Mouse (Mus musculus) spleen, postnatal 10 days (tissue): ENCODE results near the gene Cmtm4.

Experiments
- DNase-seq, 2 experiments: peaks; one replicate each; pipeline ENCODE4 v3.0.0; 2021 to 2022; ENCODE audit warnings: low spot score in 2 of 2

Cmtm4 gene

GRCm38 (mm10) chr8:104395703-104396357 lies at the start of gene Cmtm4:
TSS of gene Cmtm4 (minus strand) at chr8:104395807.
- no peak for DNase-seq

DNA sequence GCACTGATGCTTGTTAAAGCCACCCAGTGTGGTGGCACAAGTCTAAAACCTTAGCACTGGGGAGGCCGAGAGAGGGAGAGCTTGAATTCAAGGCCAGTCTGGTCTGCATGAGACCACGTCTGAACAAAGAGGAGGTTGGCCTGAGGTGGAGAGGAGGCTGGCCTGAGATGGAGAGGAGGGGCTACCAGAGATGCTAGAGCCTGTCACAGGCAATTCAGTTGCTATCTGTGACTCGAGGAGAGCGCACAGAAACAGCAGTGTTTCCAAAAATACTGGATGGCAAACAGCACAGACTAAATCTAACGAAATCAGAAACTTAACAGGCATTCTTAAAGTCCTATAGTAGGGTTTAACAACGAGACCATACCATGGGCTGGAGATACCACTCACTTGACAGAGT lies 49.6 kb upstream of the Cmtm4 start:
- DNase-seq: no peak

GRCm38 (mm10) chr8:104443125-104443679 lies 47.6 kb upstream of the Cmtm4 start:
- DNase-seq: no peak

GRCm38 (mm10) chr8:104442299-104443124 lies 46.9 kb upstream of the Cmtm4 start, which contains the start of gene Dync1li2:
TSS of gene Dync1li2 (minus strand) at chr8:104443047.
- peak; percentile 94 to 96 for DNase-seq

GRCm38 (mm10) chr8:104441613-104442012 lies 46.0 kb upstream of the Cmtm4 start:
- no peak for DNase-seq

DNA sequence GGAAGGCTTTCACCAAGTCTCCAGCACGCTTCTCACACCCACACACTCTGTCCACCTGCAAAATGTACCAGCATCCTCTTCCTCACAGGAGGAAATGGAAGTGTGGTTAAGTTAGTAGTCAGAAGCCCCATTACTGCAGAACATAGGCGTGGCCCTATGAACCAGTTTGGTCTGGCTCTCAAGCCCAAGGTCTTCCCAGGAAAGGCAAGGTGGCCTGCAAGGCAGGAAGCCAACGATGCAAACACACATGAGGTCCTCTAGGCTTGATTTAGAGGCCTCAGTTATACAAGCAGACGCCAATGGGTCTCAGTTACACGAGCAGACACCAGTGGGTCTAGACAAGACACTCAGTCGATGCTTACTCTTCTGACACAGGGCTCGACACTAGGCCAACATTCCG lies 43.9 kb upstream of the Cmtm4 start:
- DNase-seq: no peak

- no peak for DNase-seq
These were observed 42.0 kb upstream of the Cmtm4 start for GRCm38 (mm10) chr8:104437494-104438135.

DNA sequence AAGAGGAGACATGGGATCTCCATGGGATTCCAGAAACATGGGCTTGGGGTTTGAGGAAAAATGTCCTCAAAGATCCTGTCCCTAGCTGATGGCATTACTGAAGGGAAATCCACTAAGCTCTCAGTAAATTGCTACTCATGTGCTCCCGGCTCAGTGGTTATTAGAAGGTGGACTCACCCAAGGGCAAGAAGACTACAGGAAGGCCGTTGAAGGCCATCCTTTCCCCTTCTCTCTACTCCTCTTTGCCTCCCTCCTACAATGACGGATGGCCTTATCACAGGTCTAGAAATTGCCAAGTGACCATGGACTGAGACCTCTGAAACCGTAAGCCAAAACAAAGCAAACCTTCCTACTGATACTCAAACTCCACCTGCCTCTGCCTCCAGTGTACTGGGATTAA lies 41.0 kb upstream of the Cmtm4 start:
- DNase-seq: no peak

DNA sequence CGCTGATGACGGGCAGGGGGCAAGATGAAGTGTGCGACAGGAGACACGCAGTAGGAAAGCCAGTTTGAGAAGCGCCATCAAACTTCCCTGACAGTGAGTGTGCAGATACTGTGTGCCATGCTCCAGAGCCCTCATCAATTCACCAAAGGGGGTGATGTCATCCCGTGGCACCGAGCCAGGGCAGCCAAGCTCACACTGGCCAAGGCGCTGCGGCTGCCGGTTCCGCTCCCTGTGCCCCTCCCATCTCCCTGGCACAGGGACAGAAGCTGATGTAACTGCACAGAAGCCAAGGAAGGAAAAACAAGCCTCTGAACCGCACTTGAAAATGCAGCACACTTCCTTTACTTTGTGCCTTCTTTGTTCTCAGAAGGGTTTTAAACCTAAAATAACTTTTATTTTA lies 40.4 kb upstream of the Cmtm4 start:
- DNase-seq: peak; percentile 73 to 93

GRCm38 (mm10) chr8:104434826-104435354 lies 39.3 kb upstream of the Cmtm4 start:
- no peak for DNase-seq

- no peak for DNase-seq
These were observed 38.7 kb upstream of the Cmtm4 start for GRCm38 (mm10) chr8:104434275-104434674.

DNA sequence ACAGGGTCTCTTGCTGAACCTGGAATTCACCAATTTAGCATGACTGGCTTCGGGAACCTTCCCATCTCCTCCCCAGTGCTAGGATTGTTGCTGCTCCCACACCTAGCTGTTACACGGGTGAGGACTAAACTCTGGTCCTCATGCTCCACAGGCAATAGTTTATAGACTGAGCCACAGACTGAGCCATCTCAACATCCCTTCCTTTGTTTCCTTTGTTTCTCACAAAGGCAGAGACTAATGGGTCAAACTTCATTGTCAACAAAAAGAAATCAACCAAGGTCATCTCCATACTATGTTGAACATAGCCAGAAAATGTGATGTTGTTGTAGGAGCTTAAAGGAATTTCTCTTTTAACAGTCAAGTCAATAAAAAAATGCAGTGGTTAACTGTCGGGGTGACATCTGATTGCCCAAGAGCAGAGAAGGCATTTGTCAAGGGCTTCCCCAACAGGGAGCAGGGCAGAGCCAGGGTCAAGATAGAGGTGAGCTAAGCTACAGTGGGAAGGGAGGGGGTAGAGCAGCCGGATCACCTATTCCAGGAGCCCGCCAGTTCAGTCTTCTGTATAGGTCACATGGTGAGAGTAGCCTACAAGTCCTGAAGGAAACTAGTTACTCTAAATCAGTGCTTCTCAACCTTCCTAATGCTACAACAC lies 37.7 kb upstream of the Cmtm4 start:
- DNase-seq: no peak

GRCm38 (mm10) chr8:104432656-104433055 lies 37.0 kb upstream of the Cmtm4 start:
- DNase-seq: no peak

GRCm38 (mm10) chr8:104430230-104430629 lies 34.6 kb upstream of the Cmtm4 start:
- no peak for DNase-seq

DNA sequence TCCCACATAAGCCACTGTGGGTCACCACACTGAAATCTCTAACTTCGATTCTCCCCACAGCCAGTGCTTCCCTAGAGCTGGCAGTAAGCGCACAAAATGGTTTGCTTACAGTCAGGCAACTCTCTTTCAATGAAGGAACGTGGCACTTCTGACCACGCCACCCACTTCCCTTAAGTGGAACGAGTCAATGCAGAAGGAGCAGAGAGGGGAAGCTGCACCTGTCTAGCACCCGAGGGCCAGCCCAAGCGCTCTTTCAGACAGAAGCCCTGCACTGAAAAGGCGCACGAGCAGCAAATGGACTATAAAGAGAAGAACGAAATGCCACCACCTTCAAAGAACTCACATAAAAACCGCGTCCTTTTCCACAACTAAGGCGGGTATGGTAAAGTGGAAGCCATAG lies 32.1 kb upstream of the Cmtm4 start:
- no peak for DNase-seq

- no peak for DNase-seq
These were observed 26.7 kb upstream of the Cmtm4 start for GRCm38 (mm10) chr8:104422313-104422712.

GRCm38 (mm10) chr8:104416022-104416421 lies 20.4 kb upstream of the Cmtm4 start:
- no peak for DNase-seq

DNA sequence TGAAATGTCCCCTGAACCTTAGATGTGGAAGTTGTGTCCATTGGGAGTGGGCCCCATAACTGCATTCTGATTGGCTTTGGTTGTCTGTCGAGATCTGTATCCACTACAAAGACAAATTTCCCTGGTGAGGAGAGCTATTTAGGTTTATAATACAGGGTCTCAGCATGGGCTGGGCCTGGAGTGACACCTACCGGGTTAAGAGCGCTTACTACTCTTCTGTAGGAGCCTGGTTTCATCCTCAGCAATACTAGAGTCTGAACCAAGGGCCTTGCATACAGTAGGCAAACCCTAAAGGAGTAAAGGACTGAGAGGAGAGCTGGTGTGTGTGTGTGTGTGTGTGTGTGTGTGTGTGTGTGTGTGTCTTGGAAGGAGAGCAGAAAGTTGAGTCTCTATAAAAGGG lies 18.6 kb upstream of the Cmtm4 start:
- DNase-seq: no peak

GRCm38 (mm10) chr8:104413770-104414169 lies 18.2 kb upstream of the Cmtm4 start:
- no peak for DNase-seq

DNA sequence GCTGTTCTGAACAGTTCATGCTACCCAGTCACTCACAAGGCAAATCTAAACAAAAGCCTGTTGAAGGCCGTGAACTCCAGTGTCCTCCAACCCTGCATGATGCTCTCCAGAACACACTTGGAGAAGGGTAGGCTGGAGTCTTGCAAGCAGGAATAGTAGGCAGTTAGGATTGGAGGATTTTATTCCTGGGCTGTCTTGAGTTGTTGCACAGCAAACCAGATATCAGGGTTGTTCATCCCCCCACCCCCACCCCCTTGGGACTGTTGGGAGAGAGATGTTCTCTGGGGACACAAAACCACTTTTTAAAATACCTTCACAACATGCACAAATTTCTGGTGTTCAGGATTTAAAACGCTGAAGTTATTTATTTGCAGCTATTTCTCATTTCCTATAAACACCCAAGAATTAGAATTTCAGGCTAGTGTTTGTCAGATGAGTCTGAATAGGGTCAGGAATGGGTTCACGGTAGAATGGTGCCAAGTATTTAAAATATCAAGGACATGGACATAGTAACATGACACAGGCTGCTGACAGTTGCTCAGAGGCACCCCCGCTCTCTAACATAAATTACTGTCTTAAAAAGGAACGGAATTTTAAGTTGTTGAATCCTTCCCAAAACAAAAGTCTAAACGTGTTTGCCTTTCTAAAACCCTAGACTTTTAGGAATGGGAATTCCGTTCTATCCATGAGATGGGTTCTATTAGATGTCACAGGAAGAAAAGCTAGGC lies 17.4 kb upstream of the Cmtm4 start:
- DNase-seq: no peak

GRCm38 (mm10) chr8:104411972-104412371 lies 16.4 kb upstream of the Cmtm4 start:
- DNase-seq: no peak
